Mouse (Mus musculus) splenic B cell, adult 2 months (primary cell): ENCODE results near the gene Bpi.

Experiments used
- DNase-seq: peaks from one replicate; pipeline ENCODE4 v3.0.0-alpha.2; 2011; ENCODE audit warnings: low read depth, low spot score
- H3K27me3 ChIP-seq: 2 replicates; pipeline ENCODE4 v1.6.1; 2012; ENCODE audit warnings: mild to moderate bottlenecking, low read length, moderate library complexity, mixed read lengths; ENCODE audit not compliant: control insufficient read depth, poor library complexity, insufficient read depth, severe bottlenecking
- H3K36me3 ChIP-seq: 2 replicates; pipeline ENCODE4 v1.6.1; 2012; ENCODE audit warnings: mild to moderate bottlenecking, low read length, moderate library complexity, mixed read lengths; ENCODE audit not compliant: control insufficient read depth, poor library complexity, insufficient read depth, severe bottlenecking

Gene Bpi

DNA sequence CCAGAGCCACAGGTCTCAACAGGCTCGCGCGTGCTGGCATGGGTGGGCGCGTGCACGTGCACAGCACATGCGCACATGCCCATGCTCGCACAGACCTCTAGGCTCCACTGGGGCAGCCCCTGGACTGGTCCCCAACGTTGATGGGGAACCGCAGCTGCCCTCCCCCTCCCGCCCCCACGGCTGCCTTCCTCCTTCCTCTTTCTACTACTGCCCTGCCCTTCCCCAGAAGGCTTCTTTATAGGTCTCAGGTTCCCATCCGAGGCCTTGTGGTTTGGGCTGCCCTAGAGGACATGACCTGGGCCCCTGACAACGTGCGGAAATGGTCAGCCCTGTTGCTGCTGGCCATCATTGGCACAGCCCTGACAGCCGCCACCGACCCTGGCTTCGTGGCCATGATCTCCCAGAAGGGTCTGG lies at the start of gene Bpi:
Gene Bpi (plus strand): TSS at position 90 of the 414 bp plus-strand sequence.
- no peaks in the 10 kb centered on the region for H3K27me3 ChIP-seq
- H3K36me3 ChIP-seq, result no peaks in the 10 kb centered on the region
- peak; percentile 66 for DNase-seq

DNA sequence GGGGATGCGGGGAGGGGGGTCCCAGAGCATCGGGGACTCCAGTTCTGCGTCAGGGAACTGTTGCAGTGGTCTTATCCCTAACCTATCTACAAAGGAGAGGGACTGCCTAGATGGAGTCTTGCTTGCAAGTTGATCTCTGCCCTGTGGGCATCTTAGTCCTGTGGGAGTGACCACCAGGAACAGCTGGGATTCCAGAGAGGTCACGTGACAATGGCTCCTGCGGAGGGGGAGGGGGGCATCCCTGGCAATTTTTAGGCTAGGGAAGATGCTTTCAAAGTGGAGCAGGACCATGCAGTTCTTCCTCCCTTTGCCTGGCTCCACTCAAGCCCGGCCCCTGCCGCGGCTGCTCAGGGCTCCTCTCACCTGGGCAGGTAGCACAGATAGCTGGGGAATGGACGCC lies 48.1 kb upstream of the Bpi start:
- DNase-seq, result no peak
- no peaks in the 10 kb centered on the region for H3K36me3 ChIP-seq
- no peaks in the 10 kb centered on the region for H3K27me3 ChIP-seq

DNA sequence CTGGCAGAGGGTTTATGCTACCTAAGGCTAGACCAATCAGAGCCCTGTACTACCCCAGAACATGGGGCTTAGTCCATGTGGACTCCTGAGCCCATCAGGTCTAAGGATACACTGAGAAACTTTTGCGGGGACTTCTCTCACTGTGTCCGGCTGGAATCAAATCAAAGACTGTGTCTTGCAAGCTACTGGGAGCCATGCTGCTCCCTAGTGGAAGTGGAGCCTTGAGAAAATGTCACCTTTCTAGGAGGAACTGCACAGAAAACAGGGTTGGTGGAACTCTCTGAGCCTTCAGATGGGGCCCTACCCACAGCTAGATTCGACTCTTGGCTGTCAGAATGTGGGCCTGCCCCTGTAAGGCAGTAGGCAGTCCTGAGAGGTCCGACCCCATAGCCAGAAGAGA lies 47.4 kb upstream of the Bpi start:
- no peak for DNase-seq
- Histone ChIP-seq H3K36me3 (no peaks in the 10 kb centered on the region), H3K27me3 (no peaks in the 10 kb centered on the region)

DNA sequence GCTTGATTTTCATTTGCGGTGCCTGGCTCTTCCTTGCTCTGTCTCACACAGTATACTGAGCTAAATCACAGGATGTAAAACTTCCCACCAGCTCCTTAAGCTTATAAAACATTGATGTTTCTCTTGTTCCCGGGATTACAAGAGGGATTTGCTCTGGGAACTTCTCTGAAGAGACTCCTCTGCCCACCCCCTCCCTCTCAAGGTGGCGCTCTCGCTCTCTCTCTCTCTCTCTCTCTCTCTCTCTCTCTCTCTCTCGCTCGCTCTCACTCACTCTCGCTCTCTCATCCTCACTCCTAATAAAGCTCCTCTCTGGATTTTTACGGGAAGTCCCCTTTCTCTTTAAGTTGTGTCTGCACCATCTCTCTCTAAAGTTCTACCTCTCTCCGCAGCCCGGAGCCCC lies 46.9 kb upstream of the Bpi start:
- Histone ChIP-seq H3K36me3 (no peaks in the 10 kb centered on the region), H3K27me3 (no peaks in the 10 kb centered on the region)
- DNase-seq, result no peak

DNA sequence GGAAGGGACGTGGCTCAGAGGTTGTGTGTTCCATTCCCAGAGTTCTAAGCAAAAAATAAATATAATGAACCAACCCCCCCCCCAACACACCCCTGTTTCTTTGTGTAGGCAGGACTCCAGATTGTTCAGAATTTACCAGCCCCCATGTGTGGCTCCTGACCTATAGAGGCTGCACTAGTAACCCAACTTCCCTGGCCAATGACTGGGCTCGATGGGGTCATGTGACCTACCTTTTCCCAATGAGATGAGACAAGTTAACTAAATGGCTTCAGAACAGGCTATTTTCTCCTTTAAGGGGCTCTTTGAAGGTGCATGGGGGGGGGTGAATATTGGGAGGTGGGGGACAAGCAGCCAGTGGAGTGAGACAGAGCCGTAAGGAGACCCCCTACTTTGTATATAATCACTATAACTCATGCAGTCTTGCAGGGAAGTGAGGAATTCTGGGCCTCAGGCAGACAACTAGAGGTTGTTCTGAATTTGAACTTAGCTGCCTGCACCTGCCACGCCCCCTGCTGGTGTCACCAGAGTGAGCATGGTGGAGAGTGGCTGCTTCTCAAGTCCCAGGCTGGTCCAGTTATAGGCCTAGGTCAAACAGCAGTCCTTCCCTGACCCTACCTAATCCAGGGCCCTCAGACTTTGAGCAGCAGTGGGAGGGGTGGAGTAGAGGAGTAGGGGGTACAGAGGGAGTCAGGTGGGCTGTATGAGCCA lies 46.0 kb upstream of the Bpi start:
- Histone ChIP-seq H3K27me3 (no peaks in the 10 kb centered on the region), H3K36me3 (no peaks in the 10 kb centered on the region)
- DNase-seq, result peak; percentile 23

DNA sequence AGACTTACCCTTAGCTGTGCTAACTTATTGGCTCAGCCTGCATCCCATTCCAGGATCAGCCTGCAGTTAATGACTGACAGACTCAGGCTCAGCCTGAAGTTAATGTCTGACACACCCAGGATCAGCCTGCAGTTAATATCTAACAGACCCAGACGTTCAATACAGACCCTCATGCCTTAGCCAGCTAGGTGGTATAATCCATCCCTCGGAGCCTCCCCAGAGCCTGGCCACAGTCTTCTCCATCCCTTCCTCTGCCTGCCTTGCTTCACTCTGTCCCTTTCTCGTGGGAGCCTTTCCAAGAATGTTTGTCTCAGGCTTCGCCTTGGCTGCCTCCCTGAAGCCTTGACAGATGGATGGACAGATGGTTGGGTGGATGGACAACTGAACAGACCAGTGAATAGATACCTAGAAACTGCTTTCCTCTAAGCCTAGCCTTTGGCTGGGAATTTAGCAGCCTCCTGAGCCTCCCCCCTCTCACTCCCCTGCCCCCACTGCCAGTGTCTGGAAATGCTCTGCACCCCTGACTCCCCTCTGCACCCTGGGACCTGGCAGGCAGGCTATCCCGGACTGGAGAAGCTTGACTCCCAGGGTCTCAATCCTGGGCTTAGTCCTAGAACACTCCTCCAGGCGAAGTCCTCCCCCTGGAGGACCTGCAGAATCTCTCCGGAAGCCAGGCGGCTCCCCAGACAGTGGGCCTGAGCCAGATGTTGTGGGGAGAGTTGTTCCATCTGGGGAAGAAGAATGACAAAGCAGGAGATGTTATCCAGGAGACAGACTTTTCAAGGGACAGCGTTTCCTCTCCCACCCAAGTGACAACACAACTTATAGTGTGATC lies 42.4 kb upstream of the Bpi start:
- DNase-seq, result no peak
- Histone ChIP-seq H3K27me3 (no peaks in the 10 kb centered on the region), H3K36me3 (no peaks in the 10 kb centered on the region)

DNA sequence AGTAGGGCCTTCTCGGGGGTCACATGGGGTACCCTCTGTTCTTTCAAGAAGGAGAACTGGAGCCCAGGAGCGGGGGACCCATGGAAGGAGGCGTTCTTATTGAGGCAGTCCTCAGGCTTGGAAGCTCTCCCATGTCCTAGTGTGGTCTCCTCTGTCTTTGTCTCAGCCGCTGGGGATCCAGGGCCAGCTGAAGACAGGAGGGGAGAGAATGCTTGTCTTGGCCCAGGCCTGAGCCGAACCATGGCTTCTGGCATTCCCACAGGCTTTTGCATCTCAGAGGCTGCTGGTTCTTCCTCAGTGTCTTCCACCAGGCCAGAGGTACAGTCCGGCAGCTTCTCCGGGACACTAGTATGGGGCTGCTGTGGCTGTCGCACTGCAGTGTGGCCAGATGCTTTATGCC lies 41.4 kb upstream of the Bpi start:
- DNase-seq, result no peak
- no peaks in the 10 kb centered on the region for H3K36me3 ChIP-seq
- H3K27me3 ChIP-seq, result no peaks in the 10 kb centered on the region

DNA sequence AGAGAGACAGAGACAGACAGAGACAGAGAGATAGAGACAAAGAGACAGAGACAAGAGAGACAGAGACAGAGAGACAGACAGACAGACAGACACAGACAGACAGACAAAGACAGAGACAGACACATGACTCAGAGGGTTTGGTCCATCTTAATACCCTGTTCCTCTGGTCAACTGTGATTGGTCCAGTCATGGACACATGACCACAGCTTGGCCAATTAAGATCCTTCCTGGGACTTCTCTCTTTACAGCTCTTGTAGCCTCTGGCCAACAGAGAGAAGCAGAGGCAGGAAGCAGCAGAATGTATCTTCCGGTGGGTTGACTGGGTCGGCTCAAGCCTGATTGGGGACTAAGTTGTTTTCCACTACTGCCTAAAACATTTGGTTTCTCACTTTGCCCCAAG lies 38.3 kb upstream of the Bpi start:
- Histone ChIP-seq H3K36me3 (no peaks in the 10 kb centered on the region), H3K27me3 (no peaks in the 10 kb centered on the region)
- DNase-seq, result no peak

DNA sequence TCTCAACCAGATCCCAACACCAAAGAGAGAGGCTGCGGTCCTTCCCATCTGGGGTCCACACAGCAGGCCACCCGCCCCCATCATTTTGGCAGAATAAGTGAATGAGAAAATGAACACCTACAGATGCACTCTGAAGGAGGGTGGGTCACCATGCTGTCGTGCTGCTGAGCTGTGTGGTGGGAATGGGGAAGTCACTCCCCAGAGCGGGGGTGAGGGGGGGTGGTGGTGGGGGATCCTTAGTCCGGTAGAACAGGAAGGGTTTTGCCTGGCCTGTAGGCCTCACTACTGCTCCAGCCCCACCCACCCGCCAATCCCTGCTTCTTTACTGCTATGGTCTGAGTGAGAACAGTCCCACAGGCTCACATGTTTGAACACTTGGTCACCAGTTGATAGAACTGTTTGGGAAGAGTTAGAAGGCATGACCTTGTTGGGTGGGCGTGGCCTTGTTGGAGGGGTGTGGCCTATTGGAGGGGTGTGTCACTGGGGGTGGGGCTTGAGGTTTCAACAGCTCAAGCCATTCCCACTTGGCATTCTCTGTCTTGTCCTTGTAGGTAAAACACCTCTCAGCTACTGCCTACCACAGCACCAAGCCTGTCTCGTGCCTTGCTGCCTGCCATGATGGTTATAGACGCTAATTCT lies 36.3 kb upstream of the Bpi start:
- Histone ChIP-seq H3K27me3 (no peaks in the 10 kb centered on the region), H3K36me3 (no peaks in the 10 kb centered on the region)
- no peak for DNase-seq

DNA sequence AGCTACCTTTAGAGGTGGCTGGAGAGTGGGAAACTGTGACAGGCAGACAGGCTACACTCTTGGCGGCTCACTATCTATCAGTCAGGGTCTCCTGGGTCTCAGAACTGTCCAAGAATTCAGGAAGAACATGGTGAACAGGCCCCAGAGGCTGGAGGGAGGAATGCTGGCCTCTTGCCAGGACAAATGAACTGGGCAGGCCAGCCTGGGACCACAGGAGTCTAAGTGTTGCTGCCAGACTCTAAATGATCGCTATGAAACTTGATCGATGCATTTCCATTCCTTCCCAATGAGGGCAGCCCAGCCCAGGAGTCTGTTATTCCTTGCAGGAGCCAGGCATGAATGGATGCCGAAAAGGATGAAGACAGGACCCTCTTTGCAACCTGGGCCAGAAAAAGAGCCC lies 35.2 kb upstream of the Bpi start:
- no peaks in the 10 kb centered on the region for H3K36me3 ChIP-seq
- DNase-seq, result no peak

DNA sequence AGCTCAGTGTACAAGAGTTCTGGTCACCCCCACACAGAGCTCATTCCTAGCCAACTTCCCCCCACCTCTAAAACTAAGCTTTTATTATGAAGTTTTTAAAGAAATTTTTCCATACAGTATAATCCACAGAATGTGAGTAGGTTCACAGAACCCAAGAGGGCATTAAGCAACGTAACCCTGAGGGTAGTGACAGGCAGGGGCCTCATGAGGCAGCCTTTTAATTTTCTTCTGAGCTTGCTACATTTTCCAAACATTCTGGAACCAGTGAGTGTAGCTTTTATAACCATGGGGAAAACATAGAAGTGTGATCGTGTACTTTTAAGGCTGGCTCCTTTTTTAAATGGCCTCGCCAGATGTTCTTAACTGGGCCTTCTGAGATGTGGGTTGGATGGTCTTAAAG lies 34.4 kb upstream of the Bpi start:
- no peaks in the 10 kb centered on the region for H3K36me3 ChIP-seq
- no peak for DNase-seq

More for the DNA sequence above, 35.2 kb upstream of the Bpi start:
- H3K27me3 ChIP-seq, result no peaks in the 10 kb centered on the region

DNA sequence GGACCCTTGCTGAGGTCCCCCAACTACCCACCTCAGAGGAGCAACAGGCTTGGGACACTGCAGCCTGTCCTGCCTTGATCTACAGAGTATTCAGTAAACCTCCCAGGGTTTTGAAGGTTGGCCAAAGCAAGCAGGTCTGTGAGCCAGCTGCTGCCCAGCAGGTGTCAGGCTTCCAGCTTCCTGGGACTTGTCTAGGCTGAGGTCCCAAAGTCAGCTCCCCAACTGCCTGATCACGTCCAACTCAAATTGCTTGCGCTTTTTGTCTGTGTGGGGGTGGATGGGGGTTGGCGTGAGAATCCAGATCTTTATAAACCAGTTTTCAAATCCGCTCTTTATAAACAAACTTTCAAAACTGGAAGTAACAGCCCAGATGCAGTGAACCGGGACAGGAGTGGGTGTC lies 32.6 kb upstream of the Bpi start:
- no peaks in the 10 kb centered on the region for H3K27me3 ChIP-seq
- no peaks in the 10 kb centered on the region for H3K36me3 ChIP-seq
- no peak for DNase-seq

More for the DNA sequence above, 34.4 kb upstream of the Bpi start:
- H3K27me3 ChIP-seq, result no peaks in the 10 kb centered on the region

DNA sequence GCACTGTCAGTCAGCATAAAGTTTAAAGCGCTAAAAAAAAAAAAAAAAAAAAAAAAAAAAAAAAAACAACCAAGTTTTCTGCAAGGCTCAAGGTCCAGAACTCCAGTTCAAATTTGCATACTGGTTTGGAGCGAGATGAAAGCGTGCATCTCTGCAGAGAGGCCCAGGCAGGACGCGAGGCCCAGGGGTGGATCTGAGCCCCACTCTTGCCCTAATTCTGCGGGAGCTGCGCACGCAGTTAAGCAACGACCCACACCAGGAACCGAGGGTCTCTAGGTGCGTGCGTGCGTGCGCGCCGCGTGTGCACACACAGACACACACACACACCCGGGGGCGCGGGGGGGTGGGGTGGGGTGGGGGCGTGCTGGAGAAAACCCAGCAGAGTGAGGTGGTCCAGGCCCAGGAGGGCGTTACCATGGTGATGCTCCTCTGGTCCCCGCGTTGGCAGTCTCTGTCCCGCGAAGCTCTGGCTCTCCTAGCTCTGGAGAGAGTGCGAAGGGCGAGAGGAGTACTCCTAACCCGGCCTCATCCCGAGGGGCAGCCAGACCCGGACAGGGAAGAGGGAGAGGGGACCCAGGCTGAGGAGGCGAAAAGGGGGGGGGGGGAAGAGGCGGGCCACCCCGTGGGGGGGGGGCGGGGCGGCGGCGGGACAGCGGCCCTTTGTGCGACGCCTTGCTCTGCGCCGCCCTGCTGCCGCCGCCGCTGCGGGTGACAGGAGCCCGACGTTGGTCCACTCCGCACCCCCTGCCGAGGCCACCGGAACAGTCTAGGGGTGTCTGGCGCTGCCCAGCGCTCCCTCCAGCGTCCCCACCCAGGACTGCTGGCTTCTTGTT lies 29.0 kb upstream of the Bpi start, which contains the start of gene D630003M21Rik:
Gene D630003M21Rik (minus strand): TSS at position 553 of the 833 bp plus-strand sequence.
- no peak for DNase-seq
- no peaks in the 10 kb centered on the region for H3K27me3 ChIP-seq
- no peaks in the 10 kb centered on the region for H3K36me3 ChIP-seq

DNA sequence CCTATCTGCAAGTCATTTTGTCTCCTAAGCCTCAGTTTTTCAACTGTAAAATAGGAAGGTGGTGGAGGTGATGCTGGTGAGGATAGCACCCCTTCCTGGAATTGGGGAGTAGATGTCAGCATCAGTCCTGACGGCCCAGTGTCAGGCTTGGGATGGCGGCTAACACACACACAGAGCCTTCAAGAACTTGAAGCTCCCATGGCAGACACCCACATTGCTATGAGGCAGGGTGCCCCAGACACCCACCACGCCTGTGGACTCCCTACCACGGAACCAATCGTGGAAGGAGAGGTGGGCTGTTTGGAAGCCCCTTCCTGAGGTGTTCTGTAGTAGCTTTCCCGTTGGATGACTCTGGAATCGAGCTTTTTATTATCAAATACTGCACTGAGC lies 28.4 kb upstream of the Bpi start:
- no peaks in the 10 kb centered on the region for H3K36me3 ChIP-seq
- no peak for DNase-seq
- no peaks in the 10 kb centered on the region for H3K27me3 ChIP-seq
